Mouse (Mus musculus) limb, embryonic 12.5 days (tissue): ENCODE measurements around the gene Myo18a. TPM values are rescaled to one million over a fixed set of nuclear protein-coding genes. Genes with fewer than 3 reads are reported as not detected.
A peak's percentile ranks its signal among the peaks of the same experiment; 100 is the strongest.

ENCODE experiments used
- ATAC-seq: fragments of 200-750 bp; cut with Nextera tagmentation; 2 replicates; pipeline ENCODE4 v1.8.0; 2017; ENCODE audit warnings: low read depth, moderate TSS enrichment; ENCODE audit not compliant: insufficient number of reproducible peaks, insufficient read depth, low FRiP score, low TSS enrichment
- H3K27ac ChIP-seq: fragments of 300-500 bp; sonication (generic); 2 replicates; pipeline ENCODE4 v1.5.1; 2016; ENCODE audit warnings: mild to moderate bottlenecking, moderate library complexity
- H3K27me3 ChIP-seq: fragments of 300-500 bp; sonication (generic); 2 replicates; pipeline ENCODE4 v1.6.1; 2016; ENCODE audit warnings: mild to moderate bottlenecking, moderate library complexity
- H3K36me3 ChIP-seq: fragments of 300-500 bp; sonication (generic); 2 replicates; pipeline ENCODE4 v1.6.1; 2016; ENCODE audit warnings: mild to moderate bottlenecking, moderate library complexity
- H3K4me1 ChIP-seq: fragments of 300-500 bp; sonication (generic); replicated peaks from 2 replicates; pipeline ENCODE4 v1.6.1; 2016
- H3K4me2 ChIP-seq: fragments of 300-500 bp; sonication (generic); 2 replicates; pipeline ENCODE4 v1.6.1; 2016; ENCODE audit warnings: mild to moderate bottlenecking, moderate library complexity
- H3K4me3 ChIP-seq: fragments of 300-500 bp; sonication (generic); replicated peaks from 2 replicates; pipeline ENCODE4 v1.5.1; 2016; ENCODE audit warnings: mild to moderate bottlenecking
- H3K9ac ChIP-seq: fragments of 300-500 bp; sonication (generic); replicated peaks from 2 replicates; pipeline ENCODE4 v1.6.1; 2016; ENCODE audit warnings: mild to moderate bottlenecking, moderate library complexity
- H3K9me3 ChIP-seq: fragments of 300-500 bp; sonication (generic); 2 replicates; pipeline ENCODE4 v1.6.1; 2016; ENCODE audit warnings: mild to moderate bottlenecking, moderate library complexity
- WGBS: fragments of 180-500 bp; shearing (Covaris S2); methylation state at CpG from one replicate; pipeline ENCODE4 v1.1.7; 2016; 5-methylcytosine and 5-hydroxymethylcytosine counted together
- polyA plus RNA-seq: library from polyadenylated mRNA; unstranded; fragments of >200 nt; fragmentation: Nextera tagmentation; extraction: Ambion mirVana; gene quantifications from 2 replicates; pipeline ENCODE4 v1.2.1, GENCODE M21; 2016

Gene Myo18a
- polyA plus RNA-seq = 31.5 and 36.4 TPM in 2 replicates

DNA sequence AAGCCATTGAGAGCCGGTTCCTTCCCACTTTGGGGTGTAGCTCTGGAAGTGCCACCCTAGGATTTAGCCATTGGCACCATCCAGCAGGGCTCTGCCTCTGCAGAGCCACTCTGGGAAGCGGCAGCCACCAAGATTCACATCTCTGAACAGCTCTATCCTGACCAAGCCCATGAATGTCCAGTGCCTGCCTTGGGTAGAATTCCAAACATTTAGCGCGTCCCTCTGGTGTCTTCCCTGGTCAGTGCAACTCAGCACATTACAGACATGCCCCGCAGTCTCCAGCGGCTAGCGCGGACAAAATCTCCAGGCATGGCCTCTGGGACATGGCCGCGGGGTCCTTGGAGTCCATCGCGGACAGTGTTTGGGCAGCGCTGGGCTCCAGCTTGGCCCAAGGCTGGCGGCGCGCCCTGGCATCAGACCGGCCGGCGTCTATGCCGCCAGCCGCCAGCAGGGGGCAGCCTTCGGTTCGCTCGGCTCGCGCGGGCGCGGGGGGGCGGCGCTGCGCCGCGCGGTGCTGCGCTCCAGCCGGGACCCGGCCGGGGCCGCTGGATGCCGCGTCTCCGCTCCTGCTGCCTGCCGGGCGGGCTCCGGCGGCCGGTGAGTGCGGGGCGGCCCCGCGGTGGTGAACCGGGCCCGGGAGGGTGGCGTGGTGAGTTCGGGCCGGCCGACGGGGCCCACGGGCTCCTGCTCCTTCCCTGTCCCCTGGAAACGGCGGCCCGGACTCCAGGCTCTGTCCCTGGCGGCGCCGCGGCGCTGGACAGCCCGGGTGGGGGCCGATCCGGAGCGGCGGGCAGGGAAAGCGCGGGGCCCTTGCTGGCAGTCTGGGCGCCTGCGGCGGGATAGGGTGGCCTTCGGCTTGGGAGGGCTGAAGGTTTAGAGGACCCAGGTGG is at the start of gene Myo18a:
TSS of gene Myo18a (plus strand) at position 464 of the 890 bp plus-strand sequence.
- H3K4me1 ChIP-seq = peaks cover 40% of the 10 kb centered on the region
- peak within 1 kb of the TSS; percentile 92 for H3K4me3 ChIP-seq
- 2% methylated on average over 74 of the region's 79 CpGs for WGBS
- peak; percentile 67 for ATAC-seq
- H3K27ac ChIP-seq = peak within 1 kb of the TSS; percentile 89
- no peaks in the 10 kb centered on the region for H3K36me3 ChIP-seq
- H3K9me3 ChIP-seq = no peaks in the 10 kb centered on the region
- peak within 1 kb of the TSS; percentile 90 for H3K4me2 ChIP-seq
- H3K27me3 ChIP-seq = peaks cover 4% of the 10 kb centered on the region; the same call in 1 of the 2 replicates
- peak within 1 kb of the TSS; percentile 96 for H3K9ac ChIP-seq

DNA sequence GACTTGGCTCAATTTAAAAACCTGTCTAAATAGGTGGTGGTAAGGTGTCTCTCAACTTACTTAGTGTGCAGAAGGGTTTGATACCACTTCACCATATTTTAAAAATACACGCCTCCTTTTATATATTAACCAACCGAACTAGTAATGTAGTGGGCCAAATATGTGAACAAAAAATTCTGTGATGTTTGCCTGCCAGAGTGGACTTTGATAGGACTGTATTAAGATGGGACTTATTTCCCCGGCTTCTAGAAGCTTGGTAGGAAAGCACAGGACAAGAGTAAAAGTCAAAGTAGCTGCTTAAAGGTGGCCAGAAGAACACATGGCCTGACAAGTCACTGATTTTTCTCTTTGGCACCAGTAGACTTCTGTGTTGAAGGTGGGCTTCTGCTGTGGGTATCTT is 49.3 kb upstream of the Myo18a start:
- Histone ChIP-seq H3K4me1 (no peaks in the 10 kb centered on the region), H3K27ac (no peak overlapping the region), H3K9me3 (no peaks in the 10 kb centered on the region), H3K36me3 (peaks cover 30% of the 10 kb centered on the region), H3K27me3 (no peaks in the 10 kb centered on the region), H3K9ac (no peak overlapping the region), H3K4me2 (no peak overlapping the region), H3K4me3 (no peak overlapping the region)
- 93% methylated on average over 3 of the region's 3 CpGs for WGBS
- no peak for ATAC-seq

- no peaks in the 10 kb centered on the region for H3K4me1 ChIP-seq
- no peak overlapping the region for H3K4me2 ChIP-seq
- H3K27me3 ChIP-seq = no peaks in the 10 kb centered on the region
- no peak for ATAC-seq
- no peak overlapping the region for H3K9ac ChIP-seq
- 94% methylated on average over 2 of the region's 2 CpGs for WGBS
- H3K36me3 ChIP-seq = peaks cover 6% of the 10 kb centered on the region; the same call in 1 of the 2 replicates
- H3K4me3 ChIP-seq = no peak overlapping the region
- no peak overlapping the region for H3K27ac ChIP-seq
- H3K9me3 ChIP-seq = no peaks in the 10 kb centered on the region
Observed at GRCm38 (mm10) chr11:77719055-77719454, 44.0 kb upstream of the Myo18a start.

DNA sequence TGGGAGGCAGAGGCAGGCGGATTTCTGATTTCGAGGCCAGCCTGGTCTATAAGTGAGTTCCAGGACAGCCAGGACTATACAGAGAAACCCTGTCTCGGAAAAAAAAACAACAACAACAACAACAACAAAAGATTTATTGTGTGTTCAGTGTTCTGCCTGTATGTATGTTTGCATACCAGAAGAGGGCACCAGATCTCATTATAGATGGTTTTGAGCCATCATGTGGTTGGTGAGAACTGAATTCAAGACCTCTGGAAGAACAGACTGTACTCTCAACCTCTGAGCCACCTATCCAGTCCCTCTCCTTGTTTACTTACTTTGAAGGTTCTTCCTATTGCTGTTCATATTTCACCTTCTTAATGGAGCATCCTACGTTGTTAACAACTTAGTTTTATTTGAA is 41.7 kb upstream of the Myo18a start:
- 89% methylated on average over 4 of the region's 4 CpGs for WGBS
- no peaks in the 10 kb centered on the region for H3K4me1 ChIP-seq
- ATAC-seq = no peak

DNA sequence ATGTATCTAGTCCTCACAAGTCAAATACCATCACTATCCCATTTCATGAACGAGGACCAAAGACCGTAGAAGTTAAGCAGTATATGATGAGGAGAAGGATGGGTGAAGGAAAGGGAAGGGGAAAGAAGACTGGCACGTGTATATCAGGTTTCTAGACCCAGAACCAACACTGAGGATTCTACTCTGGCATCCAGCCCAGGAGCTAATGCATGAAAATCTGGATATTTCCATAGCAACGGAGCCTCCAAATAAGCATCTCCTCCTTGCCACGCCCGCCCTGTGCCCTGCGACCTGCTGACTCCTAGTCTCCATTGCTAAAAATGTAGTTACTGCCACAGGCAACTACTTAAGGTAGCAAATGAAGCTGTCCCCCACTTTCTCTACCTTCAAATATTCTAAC is 38.3 kb upstream of the Myo18a start:
- H3K9me3 ChIP-seq = no peaks in the 10 kb centered on the region
- no peak for ATAC-seq
- H3K9ac ChIP-seq = no peak overlapping the region
- H3K27ac ChIP-seq = no peak overlapping the region
- H3K27me3 ChIP-seq = no peaks in the 10 kb centered on the region
- H3K4me3 ChIP-seq = no peak overlapping the region
- H3K36me3 ChIP-seq = no peaks in the 10 kb centered on the region
- WGBS = 82% methylated on average over 7 of the region's 7 CpGs
- no peaks in the 10 kb centered on the region for H3K4me1 ChIP-seq
- H3K4me2 ChIP-seq = no peak overlapping the region

More for the DNA sequence above, 41.7 kb upstream of the Myo18a start:
- H3K4me2 ChIP-seq = no peak overlapping the region
- H3K9me3 ChIP-seq = no peaks in the 10 kb centered on the region
- no peaks in the 10 kb centered on the region for H3K27me3 ChIP-seq
- H3K36me3 ChIP-seq = peaks cover 6% of the 10 kb centered on the region; the same call in 1 of the 2 replicates
- no peak overlapping the region for H3K27ac ChIP-seq
- no peak overlapping the region for H3K9ac ChIP-seq
- no peak overlapping the region for H3K4me3 ChIP-seq

DNA sequence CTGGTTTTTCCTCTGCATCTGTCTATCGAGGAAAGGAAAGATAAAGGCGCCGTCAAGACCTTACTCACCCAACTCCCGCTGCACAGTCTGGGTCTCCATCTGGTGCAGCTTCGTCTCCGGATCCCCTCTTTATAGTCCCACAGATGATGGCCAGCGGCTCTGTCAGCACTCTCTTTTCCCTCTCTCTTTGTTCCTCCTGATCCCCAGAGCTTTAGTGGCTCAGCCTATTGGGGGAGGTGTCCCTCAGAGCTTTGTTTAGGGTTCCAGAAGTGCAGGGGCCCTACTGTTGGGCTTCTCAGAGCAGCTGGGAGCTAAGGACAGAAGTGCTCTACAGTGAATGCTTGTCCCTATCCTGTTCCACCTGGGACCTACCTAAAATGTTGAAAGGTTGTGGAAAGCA is 37.9 kb upstream of the Myo18a start, which contains the start of gene Cryba1:
TSS of gene Cryba1 (minus strand) at position 101 of the 400 bp plus-strand sequence.
- Histone ChIP-seq H3K27me3 (no peaks in the 10 kb centered on the region), H3K9ac (no peak within 1 kb of the TSS), H3K4me2 (no peak within 1 kb of the TSS), H3K4me3 (no peak within 1 kb of the TSS), H3K4me1 (no peaks in the 10 kb centered on the region), H3K36me3 (no peaks in the 10 kb centered on the region), H3K27ac (no peak within 1 kb of the TSS), H3K9me3 (no peaks in the 10 kb centered on the region)
- WGBS = 55% methylated on average over 7 of the region's 7 CpGs
- ATAC-seq = no peak

DNA sequence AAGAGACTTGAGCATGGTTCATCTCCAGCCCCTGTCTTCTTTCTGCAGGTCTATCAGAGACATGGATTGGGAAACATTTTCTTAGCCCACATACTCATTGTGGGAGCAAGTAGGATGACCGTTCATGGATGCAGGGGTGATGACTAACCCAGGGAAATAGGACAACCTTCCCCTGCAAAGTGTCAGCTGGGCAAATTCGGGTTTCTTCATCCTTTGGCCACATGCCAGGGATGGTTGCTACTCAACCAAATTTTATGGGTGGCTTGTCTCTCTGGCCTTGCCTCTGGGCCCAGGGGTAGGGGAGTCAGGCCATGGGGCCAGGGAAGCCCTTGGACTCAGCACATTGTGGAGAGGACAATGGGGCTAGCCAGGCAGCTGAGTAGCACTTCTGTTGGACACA is 34.5 kb upstream of the Myo18a start:
- no peaks in the 10 kb centered on the region for H3K36me3 ChIP-seq
- H3K27ac ChIP-seq = no peak overlapping the region
- no peak overlapping the region for H3K4me2 ChIP-seq
- no peak for ATAC-seq
- no peaks in the 10 kb centered on the region for H3K27me3 ChIP-seq
- H3K4me1 ChIP-seq = no peaks in the 10 kb centered on the region
- H3K4me3 ChIP-seq = no peak overlapping the region
- no peak overlapping the region for H3K9ac ChIP-seq
- WGBS = 73% methylated on average over 2 of the region's 2 CpGs
- no peaks in the 10 kb centered on the region for H3K9me3 ChIP-seq

- Histone ChIP-seq H3K27me3 (0 out of 2 replicates have a peak, but pooled peaks cover 7% of the 10 kb centered on the region), H3K9ac (no peak overlapping the region), H3K36me3 (no peaks in the 10 kb centered on the region), H3K9me3 (no peaks in the 10 kb centered on the region), H3K4me3 (no peak overlapping the region), H3K4me1 (no peaks in the 10 kb centered on the region), H3K4me2 (no peak overlapping the region), H3K27ac (no peak overlapping the region)
- no peak for ATAC-seq
- 1% methylated on average over 6 of the region's 6 CpGs for WGBS
Observed at GRCm38 (mm10) chr11:77737289-77737688, 25.8 kb upstream of the Myo18a start.

GRCm38 (mm10) chr11:77738555-77738954 is 24.5 kb upstream of the Myo18a start:
- H3K4me2 ChIP-seq = no peak overlapping the region
- 0 out of 2 replicates have a peak, but pooled peaks cover 7% of the 10 kb centered on the region for H3K27me3 ChIP-seq
- no peak overlapping the region for H3K27ac ChIP-seq
- 48% methylated on average over 7 of the region's 7 CpGs for WGBS
- H3K36me3 ChIP-seq = no peaks in the 10 kb centered on the region
- H3K4me1 ChIP-seq = no peaks in the 10 kb centered on the region
- H3K9me3 ChIP-seq = no peaks in the 10 kb centered on the region
- no peak for ATAC-seq
- no peak overlapping the region for H3K4me3 ChIP-seq
- H3K9ac ChIP-seq = no peak overlapping the region

DNA sequence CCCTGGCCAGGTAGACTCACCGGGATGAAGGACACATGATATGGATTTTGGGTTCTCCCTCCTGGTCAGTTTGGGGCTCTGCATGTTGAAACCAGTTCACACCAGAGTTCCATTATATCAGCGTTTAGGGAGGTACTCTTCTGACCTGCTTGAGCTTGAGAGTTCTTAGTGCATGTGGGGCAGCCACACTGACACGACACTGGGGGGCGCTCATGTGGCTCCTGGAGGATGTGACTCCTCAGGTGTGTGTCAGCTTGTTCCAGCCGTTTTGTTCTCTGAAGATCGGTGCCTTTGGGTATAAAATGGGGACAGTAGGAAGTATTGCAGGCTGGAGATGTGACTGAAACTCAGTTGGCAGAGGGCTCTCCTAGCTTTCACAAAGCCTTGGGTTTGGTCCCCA is 19.1 kb upstream of the Myo18a start:
- no peak for ATAC-seq
- Histone ChIP-seq H3K36me3 (no peaks in the 10 kb centered on the region), H3K9me3 (no peaks in the 10 kb centered on the region), H3K4me2 (no peak overlapping the region), H3K27me3 (0 out of 2 replicates have a peak, but pooled peaks cover 7% of the 10 kb centered on the region), H3K4me1 (no peaks in the 10 kb centered on the region), H3K4me3 (no peak overlapping the region), H3K9ac (no peak overlapping the region), H3K27ac (no peak overlapping the region)
- WGBS = 31% methylated on average over 6 of the region's 6 CpGs

DNA sequence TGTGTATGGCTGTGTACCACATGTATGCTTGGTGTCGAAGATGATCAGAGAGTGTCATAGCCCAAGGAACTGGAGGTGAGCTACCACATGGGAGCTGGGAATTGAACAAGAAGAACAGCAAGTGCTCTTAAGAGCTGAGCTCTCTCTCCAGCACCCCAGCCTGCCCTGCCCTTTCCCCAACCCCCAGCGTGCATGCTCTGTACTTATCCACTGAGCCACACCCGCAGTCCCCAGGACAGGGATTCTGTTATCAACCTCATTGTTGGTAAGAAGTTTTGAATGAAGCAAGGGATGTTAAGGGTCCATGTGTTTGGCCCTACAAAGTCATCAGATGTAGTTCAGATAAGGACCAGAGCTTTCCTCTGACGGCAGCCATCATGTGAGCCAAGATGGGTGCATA is 16.4 kb upstream of the Myo18a start:
- H3K9ac ChIP-seq = no peak overlapping the region
- H3K4me2 ChIP-seq = no peak overlapping the region
- H3K9me3 ChIP-seq = no peaks in the 10 kb centered on the region
- H3K36me3 ChIP-seq = no peaks in the 10 kb centered on the region
- no peak overlapping the region for H3K27ac ChIP-seq
- no peak for ATAC-seq
- H3K27me3 ChIP-seq = no peaks in the 10 kb centered on the region
- no peak overlapping the region for H3K4me3 ChIP-seq
- WGBS = 86% methylated on average over 4 of the region's 4 CpGs
- H3K4me1 ChIP-seq = no peaks in the 10 kb centered on the region
